In genomic region chr7:29282074-29282554, GRCm38 (mm10) we compare ENCODE assay signal across 8 mouse cellular contexts. TPM values are rescaled to one million over a fixed set of nuclear protein-coding genes. Genes with fewer than 3 reads are reported as not detected.
DNase-seq lines count a peak whose midpoint lies in the region; ATAC-seq and TF ChIP-seq lines count a peak whose summit lies in the region.

No protein-coding gene starts in this region.

- peak overlapping the region; percentile 23; the same call in 1 of the 2 replicates for H3K4me3 ChIP-seq in kidney, adult 2 months (ENCODE audit: insufficient read depth, low read depth, low read length)
- H3K4me3 ChIP-seq in cortical plate, adult 2 months (ENCODE audit: insufficient read depth, low read length): peak overlapping the region; percentile 51
- peak overlapping the region; percentile 69 for H3K4me3 ChIP-seq in hindbrain, embryonic 16.5 days (ENCODE audit: low read length)
- peak overlapping the region; percentile 68 for H3K4me3 ChIP-seq in midbrain, postnatal 0 days (ENCODE audit: low read depth, low read length)

- H3K27ac ChIP-seq in kidney, adult 2 months (ENCODE audit: insufficient read depth, low read depth, low read length): peak overlapping the region; percentile 86
- no peak overlapping the region for H3K27ac ChIP-seq in cortical plate, adult 2 months (ENCODE audit: insufficient read depth, low read length)
- no peak overlapping the region for H3K27ac ChIP-seq in hindbrain, embryonic 16.5 days (ENCODE audit: low read depth, low read length)
- no peak overlapping the region for H3K27ac ChIP-seq in midbrain, postnatal 0 days (ENCODE audit: low read depth, low read length)

- no peaks in the 10 kb centered on the region for H3K27me3 ChIP-seq in kidney, adult 2 months (replicated peaks; ENCODE audit: control insufficient read depth, insufficient read depth, low read length)
- peaks cover 4% of the 10 kb centered on the region; the same call in 1 of the 2 replicates for H3K27me3 ChIP-seq in hindbrain, embryonic 16.5 days (replicated peaks; ENCODE audit: control insufficient read depth, insufficient read depth, low read length)
- 0 out of 2 replicates have a peak, but pooled peaks cover 8% of the 10 kb centered on the region for H3K27me3 ChIP-seq in midbrain, postnatal 0 days (ENCODE audit: insufficient read depth, low read length)

- H3K4me1 ChIP-seq in kidney, adult 2 months (ENCODE audit: control insufficient read depth, insufficient read depth, low read length): peaks cover 17% of the 10 kb centered on the region
- H3K4me1 ChIP-seq in cortical plate, adult 2 months (ENCODE audit: control insufficient read depth, insufficient read depth, low read length): peaks cover 2% of the 10 kb centered on the region; the same call in 1 of the 2 replicates
- peaks cover 7% of the 10 kb centered on the region for H3K4me1 ChIP-seq in hindbrain, embryonic 16.5 days (ENCODE audit: control insufficient read depth, insufficient read depth, low read depth, low read length)
- 0 out of 2 replicates have a peak, but pooled peaks cover 2% of the 10 kb centered on the region for H3K4me1 ChIP-seq in midbrain, postnatal 0 days (ENCODE audit: insufficient read depth, low read length)

- WGBS in kidney, adult 2 months: 7% methylated on average over 21 of the region's 21 CpGs
- WGBS in hindbrain, embryonic 16.5 days: 11% methylated on average over 21 of the region's 21 CpGs
- WGBS in midbrain, postnatal 0 days: 11% methylated on average over 21 of the region's 21 CpGs

- DNase-seq in kidney, adult 2 months: no peak
- DNase-seq in kidney, adult 18-20 months: no peak
- DNase-seq in midbrain, postnatal 0 days (ENCODE audit: low spot score): no peak
- DNase-seq in embryo, embryonic 11 days: no peak
- no peak for DNase-seq in urinary bladder, adult 2 months (ENCODE audit: low spot score)
- no peak for DNase-seq in layer of hippocampus, postnatal 25 days (ENCODE audit: extremely low spot score in 1 of 2, low spot score in 1 of 2)

- peak overlapping the region; percentile 96 for H3K4me2 ChIP-seq in hindbrain, embryonic 16.5 days (ENCODE audit: low read length)
- H3K4me2 ChIP-seq in midbrain, postnatal 0 days (ENCODE audit: low read depth, low read length, poor library complexity, severe bottlenecking): peak overlapping the region; percentile 97

- peak overlapping the region; percentile 78 for H3K9ac ChIP-seq in hindbrain, embryonic 16.5 days (ENCODE audit: low read depth, low read length)
- H3K9ac ChIP-seq in midbrain, postnatal 0 days (replicated peaks; ENCODE audit: low read length, poor library complexity, severe bottlenecking): peak overlapping the region; percentile 79

- no peaks in the 10 kb centered on the region for H3K36me3 ChIP-seq in kidney, adult 2 months (ENCODE audit: control insufficient read depth, insufficient read depth, low read length)
- H3K36me3 ChIP-seq in hindbrain, embryonic 16.5 days (ENCODE audit: control insufficient read depth, insufficient read depth, low read length): no peaks in the 10 kb centered on the region
- no peaks in the 10 kb centered on the region for H3K36me3 ChIP-seq in midbrain, postnatal 0 days (ENCODE audit: insufficient read depth, low read length)

- TF ChIP-seq POLR2A in kidney, adult 2 months (IDR thresholded peaks at IDR 0.05; ENCODE audit: low read depth, low read length): no peak
- no peak for TF ChIP-seq POLR2A in cortical plate, adult 2 months (IDR thresholded peaks at IDR 0.05; ENCODE audit: extremely low read depth, insufficient read depth, low read length)

- peak; percentile 3; the same call in 1 of the 2 replicates for ATAC-seq in hindbrain, embryonic 16.5 days
- 0 out of 2 replicates have a peak, but pooled peaks have one; percentile 7 for ATAC-seq in midbrain, postnatal 0 days (ENCODE audit: low FRiP score)

- H3K9me3 ChIP-seq in hindbrain, embryonic 16.5 days (ENCODE audit: control insufficient read depth, low read length): no peaks in the 10 kb centered on the region
- H3K9me3 ChIP-seq in midbrain, postnatal 0 days (ENCODE audit: low read length): no peaks in the 10 kb centered on the region

- no peak for TF ChIP-seq CTCF in kidney, adult 2 months (conservative IDR thresholded peaks at IDR 0.05; ENCODE audit: insufficient read depth, insufficient read length, low read depth, low read length)
- TF ChIP-seq CTCF in cortical plate, adult 2 months (IDR thresholded peaks at IDR 0.05; ENCODE audit: extremely low read depth, insufficient read depth, low read length): no peak
- TF ChIP-seq CTCF in midbrain, postnatal 0 days (IDR thresholded peaks at IDR 0.05): no peak

RNA-seq across cellular contexts. Expression of gene Spint2, which starts 0.4 kb away (rescaled TPM):
- polyA plus RNA-seq in kidney, adult 2 months (2012; rRNA removed): 421 and 474 TPM in 2 replicates
- 25.9 and 27.4 TPM in 2 replicates for polyA plus RNA-seq in cortical plate, adult 2 months (2012; rRNA removed)
- 85.4 and 91.2 TPM in 2 replicates for polyA plus RNA-seq in hindbrain, embryonic 16.5 days (2015; fragmentation: Nextera tagmentation; extraction: Ambion mirVana)
- 46.6 and 47.7 TPM in 2 replicates for total RNA-seq in midbrain, postnatal 0 days (2014; rRNA removed)
- polyA plus RNA-seq in midbrain, postnatal 0 days (2015; fragmentation: Nextera tagmentation; extraction: Ambion mirVana): 148 and 153 TPM in 2 replicates
- polyA plus RNA-seq in urinary bladder, adult 2 months (2012; rRNA removed): 485 and 505 TPM in 2 replicates
- total RNA-seq in layer of hippocampus, postnatal 25 days (2021): 10 to 100 TPM; 17.6 to 19.2 TPM

RNA-seq across cellular contexts. Expression of gene Ppp1r14a, which starts 7.0 kb away (rescaled TPM):
- 12.3 and 16.1 TPM in 2 replicates for polyA plus RNA-seq in kidney, adult 2 months (2012; rRNA removed)
- polyA plus RNA-seq in cortical plate, adult 2 months (2012; rRNA removed): 40.8 and 44.7 TPM in 2 replicates
- 2.8 and 2.9 TPM in 2 replicates for polyA plus RNA-seq in hindbrain, embryonic 16.5 days (2015; fragmentation: Nextera tagmentation; extraction: Ambion mirVana)
- total RNA-seq in midbrain, postnatal 0 days (2014; rRNA removed): 1.3 TPM in 2 replicates
- 1.4 and 1.7 TPM in 2 replicates for polyA plus RNA-seq in midbrain, postnatal 0 days (2015; fragmentation: Nextera tagmentation; extraction: Ambion mirVana)
- polyA plus RNA-seq in urinary bladder, adult 2 months (2012; rRNA removed): 303 and 338 TPM in 2 replicates
- total RNA-seq in layer of hippocampus, postnatal 25 days (2021): 10 to 100 TPM; 28.5 to 30.7 TPM

RNA-seq across cellular contexts. Expression of gene Dpf1, which starts 21.6 kb away (rescaled TPM):
- polyA plus RNA-seq in kidney, adult 2 months (2012; rRNA removed): 0.07 and 0.11 TPM in 2 replicates
- 59.6 and 65.1 TPM in 2 replicates for polyA plus RNA-seq in cortical plate, adult 2 months (2012; rRNA removed)
- 166 and 173 TPM in 2 replicates for polyA plus RNA-seq in hindbrain, embryonic 16.5 days (2015; fragmentation: Nextera tagmentation; extraction: Ambion mirVana)
- 192 and 197 TPM in 2 replicates for total RNA-seq in midbrain, postnatal 0 days (2014; rRNA removed)
- polyA plus RNA-seq in midbrain, postnatal 0 days (2015; fragmentation: Nextera tagmentation; extraction: Ambion mirVana): 160 and 162 TPM in 2 replicates
- 1.3 and 2.8 TPM in 2 replicates for polyA plus RNA-seq in urinary bladder, adult 2 months (2012; rRNA removed)
- total RNA-seq in layer of hippocampus, postnatal 25 days (2021): 100 to 1,000 TPM; 100 to 111 TPM

RNA-seq across cellular contexts. Expression of gene 2200002D01Rik, which starts 33.8 kb away (rescaled TPM):
- 4.6 and 7.2 TPM in 2 replicates for polyA plus RNA-seq in kidney, adult 2 months (2012; rRNA removed)
- 0.10 and 0.47 TPM in 2 replicates for polyA plus RNA-seq in cortical plate, adult 2 months (2012; rRNA removed)
- 1.2 and 1.9 TPM in 2 replicates for polyA plus RNA-seq in hindbrain, embryonic 16.5 days (2015; fragmentation: Nextera tagmentation; extraction: Ambion mirVana)
- 0.52 TPM in 1 of 2 replicates, not detected in the other for total RNA-seq in midbrain, postnatal 0 days (2014; rRNA removed)
- 1.2 and 2.0 TPM in 2 replicates for polyA plus RNA-seq in midbrain, postnatal 0 days (2015; fragmentation: Nextera tagmentation; extraction: Ambion mirVana)
- polyA plus RNA-seq in urinary bladder, adult 2 months (2012; rRNA removed): 144 and 178 TPM in 2 replicates
- under 1 TPM in 1 of 2 experiments, not detected in 1; 0.37 TPM for total RNA-seq in layer of hippocampus, postnatal 25 days (2021)

RNA-seq across cellular contexts. Expression of gene Yif1b, which starts 44.0 kb away (rescaled TPM):
- 179 and 207 TPM in 2 replicates for polyA plus RNA-seq in kidney, adult 2 months (2012; rRNA removed)
- 69.1 and 71.7 TPM in 2 replicates for polyA plus RNA-seq in cortical plate, adult 2 months (2012; rRNA removed)
- polyA plus RNA-seq in hindbrain, embryonic 16.5 days (2015; fragmentation: Nextera tagmentation; extraction: Ambion mirVana): 109 and 114 TPM in 2 replicates
- total RNA-seq in midbrain, postnatal 0 days (2014; rRNA removed): 121 and 127 TPM in 2 replicates
- 122 and 140 TPM in 2 replicates for polyA plus RNA-seq in midbrain, postnatal 0 days (2015; fragmentation: Nextera tagmentation; extraction: Ambion mirVana)
- polyA plus RNA-seq in urinary bladder, adult 2 months (2012; rRNA removed): 43.4 and 45.5 TPM in 2 replicates
- total RNA-seq in layer of hippocampus, postnatal 25 days (2021): 10 to 100 TPM; 43.7 to 50.2 TPM

Comparison
In these comparisons a context has a peak if more than half of its experiments do, and no peak if none do; other contexts are left out.
1. RNA of gene Dpf1, which starts 21.6 kb away (polyA plus RNA-seq): 166 to 173 TPM in hindbrain, embryonic 16.5 days, 160 to 162 TPM in midbrain, postnatal 0 days and 59.6 to 65.1 TPM in cortical plate, adult 2 months; 1.3 to 2.8 TPM in urinary bladder, adult 2 months and 0.07 to 0.11 TPM in kidney, adult 2 months; every median in the first group is over 10 times any median in the second.
2. Peak in every context shown above with its lines, with median percentiles within 50 percentile points of each other: H3K4me3 ChIP-seq.